Comparison of ENCODE assay signal across 8 mouse cellular contexts in the genomic region with DNA sequence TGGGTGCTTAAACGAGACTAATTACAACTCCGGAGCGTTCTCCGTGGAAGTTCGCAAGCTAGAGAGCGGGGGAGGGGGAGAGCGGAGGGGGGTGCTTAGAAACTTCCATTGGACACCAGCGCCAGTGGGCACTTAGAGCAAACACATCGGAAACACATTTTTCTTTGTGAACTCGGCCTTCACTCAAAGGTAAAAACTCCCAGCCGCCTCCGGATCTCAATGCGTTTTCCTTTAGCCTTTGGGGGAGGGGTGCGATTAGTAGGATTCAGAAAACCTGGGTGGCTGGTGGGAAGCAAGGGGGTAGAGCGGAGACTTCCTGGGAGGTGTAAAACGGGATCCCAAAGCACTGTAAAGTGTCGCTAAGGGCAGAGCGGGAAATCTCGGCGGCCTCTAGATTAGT. TPM values are rescaled to one million over a fixed set of nuclear protein-coding genes. Genes with fewer than 3 reads are reported as not detected.
DNase-seq lines count a peak whose midpoint lies in the region; ATAC-seq and TF ChIP-seq lines count a peak whose summit lies in the region.

No protein-coding gene starts in this region.

- 1% methylated on average over 20 of the region's 20 CpGs for WGBS in lung, embryonic 14.5 days
- 0% methylated on average over 20 of the region's 20 CpGs for WGBS in embryonic facial prominence, embryonic 13.5 days
- WGBS in hindbrain, embryonic 16.5 days: under 1% methylated on average over 20 of the region's 20 CpGs
- 4% methylated on average over 18 of the region's 20 CpGs for WGBS in macrophage (ENCODE audit: missing documents)

- H3K4me2 ChIP-seq in lung, embryonic 14.5 days: peak overlapping the region; percentile 99
- peak overlapping the region; percentile 81 for H3K4me2 ChIP-seq in embryonic facial prominence, embryonic 13.5 days
- peak overlapping the region; percentile 87 for H3K4me2 ChIP-seq in hindbrain, embryonic 16.5 days (ENCODE audit: low read length)

- peaks cover 4% of the 10 kb centered on the region for H3K4me1 ChIP-seq in lung, embryonic 14.5 days (ENCODE audit: insufficient read depth)
- peaks cover 15% of the 10 kb centered on the region; the same call in 1 of the 2 replicates for H3K4me1 ChIP-seq in embryonic facial prominence, embryonic 13.5 days
- peaks cover 34% of the 10 kb centered on the region for H3K4me1 ChIP-seq in hindbrain, embryonic 16.5 days (ENCODE audit: control insufficient read depth, insufficient read depth, low read depth, low read length)

- H3K27me3 ChIP-seq in lung, embryonic 14.5 days (ENCODE audit: insufficient read depth, low read length): no peaks in the 10 kb centered on the region
- no peaks in the 10 kb centered on the region for H3K27me3 ChIP-seq in embryonic facial prominence, embryonic 13.5 days
- H3K27me3 ChIP-seq in hindbrain, embryonic 16.5 days (replicated peaks; ENCODE audit: control insufficient read depth, insufficient read depth, low read length): peaks cover 4% of the 10 kb centered on the region; the same call in 1 of the 2 replicates

- 0 out of 2 replicates have a peak, but pooled peaks cover 5% of the 10 kb centered on the region for H3K36me3 ChIP-seq in lung, embryonic 14.5 days (ENCODE audit: insufficient read depth)
- H3K36me3 ChIP-seq in embryonic facial prominence, embryonic 13.5 days: peaks cover 13% of the 10 kb centered on the region
- no peaks in the 10 kb centered on the region for H3K36me3 ChIP-seq in hindbrain, embryonic 16.5 days (ENCODE audit: control insufficient read depth, insufficient read depth, low read length)
- H3K36me3 ChIP-seq in macrophage (ENCODE audit: inconsistent target): no peaks in the 10 kb centered on the region

- DNase-seq in lung, embryonic 14.5 days: peak; percentile 70
- DNase-seq in lung, adult 18-20 months: no peak
- no peak for DNase-seq in urinary bladder, adult 2 months (ENCODE audit: low spot score)
- no peak for DNase-seq in cerebellum, postnatal 36 days
- no peak for DNase-seq in thymus, postnatal 25 days

- H3K79me2 ChIP-seq in macrophage (ENCODE audit: inconsistent target): peaks cover 32% of the 10 kb centered on the region

- peak overlapping the region; percentile 96 for H3K9ac ChIP-seq in lung, embryonic 14.5 days
- peak overlapping the region; percentile 99 for H3K9ac ChIP-seq in embryonic facial prominence, embryonic 13.5 days
- peak overlapping the region; percentile 64; the same call in 1 of the 2 replicates for H3K9ac ChIP-seq in hindbrain, embryonic 16.5 days (ENCODE audit: low read depth, low read length)

- no peak for TF ChIP-seq CTCF in lung, embryonic 14.5 days (IDR thresholded peaks at IDR 0.05; ENCODE audit: low read depth)

- H3K4me3 ChIP-seq in lung, embryonic 14.5 days (ENCODE audit: low read depth, low read length): peak overlapping the region; percentile 87
- H3K4me3 ChIP-seq in embryonic facial prominence, embryonic 13.5 days: peak overlapping the region; percentile 91
- peak overlapping the region; percentile 59 for H3K4me3 ChIP-seq in hindbrain, embryonic 16.5 days (ENCODE audit: low read length)
- H3K4me3 ChIP-seq in macrophage (ENCODE audit: inconsistent target): peak overlapping the region; percentile 57

- H3K9me3 ChIP-seq in lung, embryonic 14.5 days (ENCODE audit: low read depth, low read length): no peaks in the 10 kb centered on the region
- H3K9me3 ChIP-seq in embryonic facial prominence, embryonic 13.5 days: no peaks in the 10 kb centered on the region
- no peaks in the 10 kb centered on the region for H3K9me3 ChIP-seq in hindbrain, embryonic 16.5 days (ENCODE audit: control insufficient read depth, low read length)

- H3K27ac ChIP-seq in lung, embryonic 14.5 days (ENCODE audit: low read depth): peak overlapping the region; percentile 90
- peak overlapping the region; percentile 97 for H3K27ac ChIP-seq in embryonic facial prominence, embryonic 13.5 days
- no peak overlapping the region for H3K27ac ChIP-seq in hindbrain, embryonic 16.5 days (ENCODE audit: low read depth, low read length)
- H3K27ac ChIP-seq in macrophage: peak overlapping the region; percentile 34

- no peak for ATAC-seq in lung, embryonic 14.5 days (ENCODE audit: insufficient read depth)
- no peak for ATAC-seq in embryonic facial prominence, embryonic 13.5 days (ENCODE audit: insufficient number of reproducible peaks, insufficient read depth, low FRiP score, low TSS enrichment, low read depth)
- no peak for ATAC-seq in hindbrain, embryonic 16.5 days

RNA-seq across cellular contexts. Expression of a gene that starts 2.0 kb away (rescaled TPM):
- polyA plus RNA-seq in lung, embryonic 14.5 days (2014; fragmentation: Nextera tagmentation; extraction: Ambion mirVana): 13.8 and 13.9 TPM in 2 replicates
- polyA plus RNA-seq in embryonic facial prominence, embryonic 13.5 days (2015; fragmentation: Nextera tagmentation; extraction: Ambion mirVana): 59.2 and 64.9 TPM in 2 replicates
- 1.6 and 2.1 TPM in 2 replicates for polyA plus RNA-seq in hindbrain, embryonic 16.5 days (2015; fragmentation: Nextera tagmentation; extraction: Ambion mirVana)
- 10 to 100 TPM in 16 of 26 experiments, 1 to 10 TPM in 10; 1.9 to 95.1 (median 16.8) TPM for total RNA-seq in macrophage (2018; cell fraction: chromatin; rRNA removed)
- 10 to 100 TPM in 13 of 26 experiments, 1 to 10 TPM in 11, under 1 TPM in 2; 0.96 to 31.6 (median 9.4) TPM for total RNA-seq in macrophage (2018; cell fraction: cytosol; rRNA removed)
- total RNA-seq in macrophage (2018; cell fraction: nucleus; rRNA removed): 100 to 1,000 TPM in 1 of 26 experiments, 10 to 100 TPM in 12, 1 to 10 TPM in 13; 1.1 to 120 (median 10.5) TPM
- polyA plus RNA-seq in macrophage (2018): 3.6 to 62.9 TPM (median 18.0 TPM) in 3 replicates
- polyA plus RNA-seq in urinary bladder, adult 2 months (2012; rRNA removed): not detected in 2 replicates
